Mouse (Mus musculus): ENCODE data around the gene Bcl11a. TPM values are rescaled to one million over a fixed set of nuclear protein-coding genes. Genes with fewer than 3 reads are reported as not detected.

Gene Bcl11a
- polyA plus RNA-seq, 1 experiment from 2014 or later, result 26.4 TPM

GRCm38 (mm10) chr11:24078706-24079316 is 955 bp downstream of the Bcl11a start:
- ATAC-seq (ENCODE audit: low read depth), result no peak
- Histone ChIP-seq H3K4me1 (ENCODE audit: control insufficient read depth, insufficient read depth, low read length) (peaks cover 14% of the 10 kb centered on the region), H3K4me3 (ENCODE audit: low read depth, low read length) (peak overlapping the region; percentile 82), H3K27me3 (replicated peaks; ENCODE audit: control insufficient read depth, insufficient read depth, low read length) (no peaks in the 10 kb centered on the region; the same call in 1 of the 2 replicates), H3K36me3 (ENCODE audit: control insufficient read depth, insufficient read depth, low read length) (no peaks in the 10 kb centered on the region), H3K9me3 (ENCODE audit: control insufficient read depth, low read length) (no peaks in the 10 kb centered on the region), H3K4me2 (ENCODE audit: low read depth, low read length) (peak overlapping the region; percentile 97), H3K27ac (replicated peaks; ENCODE audit: low read depth, low read length) (peak overlapping the region; percentile 98), H3K9ac (ENCODE audit: low read depth, low read length) (peak overlapping the region; percentile 95)
- WGBS, result under 1% methylated on average over 26 of the region's 38 CpGs
- DNase-seq (ENCODE audit: low spot score), result no peak

GRCm38 (mm10) chr11:24079392-24080391 is 1.8 kb downstream of the Bcl11a start:
- peak overlapping the region; percentile 82 for H3K4me3 ChIP-seq (ENCODE audit: low read depth, low read length)
- H3K4me1 ChIP-seq (ENCODE audit: control insufficient read depth, insufficient read depth, low read length), result peaks cover 14% of the 10 kb centered on the region
- no peak for ATAC-seq (ENCODE audit: low read depth)
- WGBS, result under 1% methylated on average over 43 of the region's 43 CpGs
- peak; percentile 81 for DNase-seq (ENCODE audit: low spot score)
- H3K9ac ChIP-seq (ENCODE audit: low read depth, low read length), result peak overlapping the region; percentile 95
- H3K27me3 ChIP-seq (replicated peaks; ENCODE audit: control insufficient read depth, insufficient read depth, low read length), result no peaks in the 10 kb centered on the region; the same call in 1 of the 2 replicates
- no peaks in the 10 kb centered on the region for H3K36me3 ChIP-seq (ENCODE audit: control insufficient read depth, insufficient read depth, low read length)
- H3K27ac ChIP-seq (replicated peaks; ENCODE audit: low read depth, low read length), result peak overlapping the region; percentile 98
- no peaks in the 10 kb centered on the region for H3K9me3 ChIP-seq (ENCODE audit: control insufficient read depth, low read length)
- H3K4me2 ChIP-seq (ENCODE audit: low read depth, low read length), result peak overlapping the region; percentile 97

GRCm38 (mm10) chr11:24080541-24080940 is 2.7 kb downstream of the Bcl11a start:
- Histone ChIP-seq H3K27ac (replicated peaks; ENCODE audit: low read depth, low read length) (peak overlapping the region; percentile 98), H3K36me3 (ENCODE audit: control insufficient read depth, insufficient read depth, low read length) (peaks cover 5% of the 10 kb centered on the region), H3K4me2 (ENCODE audit: low read depth, low read length) (peak overlapping the region; percentile 97), H3K4me3 (ENCODE audit: low read depth, low read length) (peak overlapping the region; percentile 82), H3K9me3 (ENCODE audit: control insufficient read depth, low read length) (no peaks in the 10 kb centered on the region), H3K4me1 (ENCODE audit: control insufficient read depth, insufficient read depth, low read length) (peaks cover 13% of the 10 kb centered on the region), H3K27me3 (replicated peaks; ENCODE audit: control insufficient read depth, insufficient read depth, low read length) (no peaks in the 10 kb centered on the region), H3K9ac (ENCODE audit: low read depth, low read length) (peak overlapping the region; percentile 95)
- peak; percentile 75 for DNase-seq (ENCODE audit: low spot score)
- peak; percentile 23 for ATAC-seq (ENCODE audit: low read depth)
- 0% methylated on average over 25 of the region's 30 CpGs for WGBS

GRCm38 (mm10) chr11:24081016-24081686 is 3.3 kb downstream of the Bcl11a start:
- peak; percentile 95 for DNase-seq (ENCODE audit: low spot score)
- H3K4me1 ChIP-seq (ENCODE audit: control insufficient read depth, insufficient read depth, low read length), result peaks cover 18% of the 10 kb centered on the region
- peaks cover 11% of the 10 kb centered on the region for H3K36me3 ChIP-seq (ENCODE audit: control insufficient read depth, insufficient read depth, low read length)
- under 1% methylated on average over 32 of the region's 35 CpGs for WGBS
- peak; percentile 64 for ATAC-seq (ENCODE audit: low read depth)
- peak overlapping the region; percentile 82 for H3K4me3 ChIP-seq (ENCODE audit: low read depth, low read length)
- H3K4me2 ChIP-seq (ENCODE audit: low read depth, low read length), result peak overlapping the region; percentile 97
- H3K27ac ChIP-seq (replicated peaks; ENCODE audit: low read depth, low read length), result peak overlapping the region; percentile 98
- peak overlapping the region; percentile 95 for H3K9ac ChIP-seq (ENCODE audit: low read depth, low read length)
- no peaks in the 10 kb centered on the region for H3K9me3 ChIP-seq (ENCODE audit: control insufficient read depth, low read length)
- no peaks in the 10 kb centered on the region for H3K27me3 ChIP-seq (replicated peaks; ENCODE audit: control insufficient read depth, insufficient read depth, low read length)

GRCm38 (mm10) chr11:24081687-24082384 is 4.0 kb downstream of the Bcl11a start:
- Histone ChIP-seq H3K4me2 (ENCODE audit: low read depth, low read length) (peak overlapping the region; percentile 97), H3K9ac (ENCODE audit: low read depth, low read length) (peak overlapping the region; percentile 95), H3K9me3 (ENCODE audit: control insufficient read depth, low read length) (no peaks in the 10 kb centered on the region), H3K27ac (replicated peaks; ENCODE audit: low read depth, low read length) (peak overlapping the region; percentile 98), H3K27me3 (replicated peaks; ENCODE audit: control insufficient read depth, insufficient read depth, low read length) (no peaks in the 10 kb centered on the region), H3K36me3 (ENCODE audit: control insufficient read depth, insufficient read depth, low read length) (peaks cover 18% of the 10 kb centered on the region), H3K4me1 (ENCODE audit: control insufficient read depth, insufficient read depth, low read length) (peaks cover 22% of the 10 kb centered on the region), H3K4me3 (ENCODE audit: low read depth, low read length) (peak overlapping the region; percentile 82)
- 0% methylated on average over 43 of the region's 43 CpGs for WGBS
- peak; percentile 8; the same call in 1 of the 2 replicates for ATAC-seq (ENCODE audit: low read depth)
- DNase-seq (ENCODE audit: low spot score), result peak; percentile 78

GRCm38 (mm10) chr11:24082385-24083075 is 4.7 kb downstream of the Bcl11a start:
- Histone ChIP-seq H3K4me3 (ENCODE audit: low read depth, low read length) (peak overlapping the region; percentile 82), H3K27ac (replicated peaks; ENCODE audit: low read depth, low read length) (peak overlapping the region; percentile 98), H3K27me3 (replicated peaks; ENCODE audit: control insufficient read depth, insufficient read depth, low read length) (no peaks in the 10 kb centered on the region), H3K4me2 (ENCODE audit: low read depth, low read length) (peak overlapping the region; percentile 97), H3K4me1 (ENCODE audit: control insufficient read depth, insufficient read depth, low read length) (peaks cover 22% of the 10 kb centered on the region), H3K9ac (ENCODE audit: low read depth, low read length) (peak overlapping the region; percentile 95), H3K36me3 (ENCODE audit: control insufficient read depth, insufficient read depth, low read length) (peaks cover 24% of the 10 kb centered on the region), H3K9me3 (ENCODE audit: control insufficient read depth, low read length) (no peaks in the 10 kb centered on the region)
- no peak for DNase-seq (ENCODE audit: low spot score)
- no peak for ATAC-seq (ENCODE audit: low read depth)
- WGBS, result 14% methylated on average over 11 of the region's 11 CpGs

GRCm38 (mm10) chr11:24083076-24083405 is 5.2 kb downstream of the Bcl11a start:
- H3K4me3 ChIP-seq (ENCODE audit: low read depth, low read length), result peak overlapping the region; percentile 82
- WGBS, result 33% methylated on average over 1 of the region's 1 CpGs
- H3K9me3 ChIP-seq (ENCODE audit: control insufficient read depth, low read length), result no peaks in the 10 kb centered on the region
- no peaks in the 10 kb centered on the region for H3K27me3 ChIP-seq (replicated peaks; ENCODE audit: control insufficient read depth, insufficient read depth, low read length)
- peak overlapping the region; percentile 48 for H3K27ac ChIP-seq (replicated peaks; ENCODE audit: low read depth, low read length)
- ATAC-seq (ENCODE audit: low read depth), result no peak
- H3K9ac ChIP-seq (ENCODE audit: low read depth, low read length), result peak overlapping the region; percentile 95
- no peak for DNase-seq (ENCODE audit: low spot score)
- peak overlapping the region; percentile 97 for H3K4me2 ChIP-seq (ENCODE audit: low read depth, low read length)
- peaks cover 22% of the 10 kb centered on the region for H3K4me1 ChIP-seq (ENCODE audit: control insufficient read depth, insufficient read depth, low read length)
- H3K36me3 ChIP-seq (ENCODE audit: control insufficient read depth, insufficient read depth, low read length), result peaks cover 29% of the 10 kb centered on the region
